Mouse (Mus musculus) right cerebral cortex, postnatal 10 days (tissue): ENCODE measurements around the gene Tlx1.

Experiments
- DNase-seq, 2 experiments: peaks; one replicate each; pipeline ENCODE4 v3.0.0; 2021; ENCODE audit warnings: low spot score in 2 of 2

Tlx1 gene

DNA sequence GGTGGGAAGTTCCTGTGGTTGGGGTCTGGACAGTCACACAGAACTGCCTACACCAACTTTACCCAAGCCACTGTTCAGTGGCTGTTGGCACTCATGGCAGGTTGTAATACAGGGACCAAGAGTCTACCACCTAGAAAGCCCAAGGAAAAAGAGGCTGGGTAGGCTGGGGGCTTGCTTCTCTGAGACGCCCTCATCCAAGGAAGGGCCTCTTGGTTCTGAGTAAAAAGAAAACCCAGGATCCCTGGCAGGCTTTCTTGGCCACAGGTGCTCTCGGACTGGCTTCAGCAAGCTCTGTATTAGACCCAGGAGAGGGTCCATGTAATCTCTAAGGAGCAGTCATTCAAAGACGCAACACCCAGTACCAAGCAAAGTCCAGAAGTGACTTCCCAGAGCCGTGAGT lies 7.7 kb downstream of the Tlx1 start:
- no peak for DNase-seq

DNA sequence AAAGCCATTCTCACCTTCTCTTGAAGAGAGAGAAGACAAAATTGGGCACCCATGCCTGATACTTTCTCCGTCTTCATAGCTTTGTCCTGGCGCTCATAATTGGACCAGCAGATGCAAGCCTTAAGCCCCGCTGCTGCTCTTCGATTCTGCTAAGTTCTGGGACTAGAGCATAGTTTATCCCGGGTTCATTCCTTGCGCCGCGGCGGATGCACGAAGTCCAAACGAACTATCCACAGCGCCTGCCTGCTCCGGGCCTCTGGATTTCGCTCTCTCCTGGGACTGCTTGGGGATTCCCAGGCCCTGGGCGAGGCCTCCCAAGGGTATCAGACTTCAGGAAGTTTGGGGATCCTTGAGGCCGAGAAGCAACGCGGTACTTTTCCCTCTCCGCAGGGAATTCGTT lies 8.4 kb downstream of the Tlx1 start:
- no peak for DNase-seq

DNA sequence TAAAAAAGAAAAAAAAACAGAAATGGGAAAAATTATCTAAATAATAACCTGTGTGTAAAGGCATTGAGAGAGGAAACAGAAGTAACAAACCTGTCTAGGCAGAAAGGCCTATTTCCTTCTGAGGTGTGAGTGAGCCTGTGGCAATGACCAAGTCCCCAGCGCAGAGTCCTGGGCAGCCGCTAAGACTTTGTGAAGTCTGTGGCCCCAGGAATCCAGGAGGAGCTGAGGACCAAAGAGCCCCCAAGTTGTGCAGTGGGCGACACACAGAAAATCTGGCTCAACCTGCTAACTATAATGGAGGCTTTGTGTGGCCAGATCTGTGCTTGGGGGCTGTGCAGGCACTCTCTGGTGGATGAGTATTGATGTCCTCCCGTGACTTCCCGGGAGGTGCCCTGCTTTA lies 9.0 kb downstream of the Tlx1 start:
- DNase-seq = no peak

DNA sequence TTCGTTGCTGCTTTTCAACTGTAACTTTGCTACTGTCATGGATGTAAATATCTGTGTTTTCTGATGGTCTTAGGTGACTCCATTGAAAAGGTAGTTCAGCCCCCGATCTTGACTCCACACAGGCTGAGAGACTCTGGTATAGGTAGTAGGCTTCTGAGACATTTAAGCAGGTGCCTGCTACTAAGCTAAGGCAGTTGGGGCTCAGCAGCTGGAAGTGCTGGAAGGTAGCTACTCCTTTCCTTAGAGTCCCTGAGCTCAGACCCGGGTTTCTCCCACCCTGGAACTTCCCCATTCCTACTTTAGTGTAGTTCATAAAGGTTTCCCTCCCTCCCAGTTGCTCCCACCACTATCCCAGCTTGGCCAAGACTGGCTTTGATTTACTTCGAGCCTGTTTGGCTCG lies 9.5 kb downstream of the Tlx1 start:
- DNase-seq = no peak

DNA sequence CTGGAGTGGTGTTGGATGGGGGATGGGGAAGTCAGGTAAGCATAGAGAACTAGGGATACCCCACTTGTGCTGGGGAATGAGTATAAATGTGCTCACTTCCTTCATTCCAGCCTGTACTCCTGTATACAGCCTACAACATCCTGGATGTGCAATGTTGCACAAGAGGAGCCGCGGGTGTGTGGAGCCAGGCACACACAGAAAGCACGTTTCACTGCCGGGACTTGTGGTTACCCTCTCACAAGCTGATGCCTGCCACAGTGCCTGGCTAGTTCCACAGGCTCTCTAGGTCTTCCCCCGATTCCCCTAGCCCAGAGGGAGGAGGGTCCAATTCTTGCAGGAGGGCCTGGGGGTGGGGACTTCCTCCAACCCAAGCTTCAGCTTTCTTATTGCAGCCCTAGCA lies 10.0 kb downstream of the Tlx1 start:
- DNase-seq = no peak

DNA sequence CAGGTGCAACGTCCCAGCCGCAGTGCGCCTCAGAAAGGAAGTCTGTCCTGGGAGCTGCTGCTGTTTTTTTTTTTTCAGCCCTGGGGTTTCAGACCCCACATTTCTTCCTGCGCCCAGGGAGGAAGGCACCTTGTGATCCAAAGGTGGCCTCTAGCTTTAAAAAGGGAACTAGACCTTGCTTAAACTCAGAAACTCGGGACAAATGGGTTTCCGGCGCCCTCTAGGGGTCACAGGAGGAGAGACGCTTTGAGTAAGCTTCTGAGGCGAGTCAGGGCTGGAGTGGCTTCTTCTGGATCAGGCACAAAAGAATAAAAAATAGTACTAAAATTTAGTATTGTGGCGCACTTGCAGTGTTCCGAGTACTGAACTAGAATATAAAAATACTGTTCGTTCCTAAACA lies 10.6 kb downstream of the Tlx1 start:
- peak; percentile 56 to 72 for DNase-seq

DNA sequence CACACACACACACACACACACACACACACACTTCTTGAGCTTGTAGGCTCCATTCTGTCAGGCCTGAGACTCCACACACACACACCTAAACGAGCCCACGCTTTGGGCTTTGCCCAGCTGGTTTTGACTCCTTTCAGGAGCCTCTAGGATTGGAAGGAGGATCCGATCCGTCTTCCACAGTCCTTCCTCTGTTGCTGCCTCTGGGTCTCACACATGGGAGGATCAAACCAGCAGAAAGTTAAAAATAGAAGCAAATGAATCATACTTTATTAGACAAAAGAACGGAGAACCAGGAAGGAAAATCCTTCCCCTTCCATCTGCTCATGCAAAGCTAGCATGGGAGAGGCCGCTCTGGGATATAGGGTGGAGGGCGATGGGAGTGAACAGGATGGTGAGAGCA lies 11.7 kb downstream of the Tlx1 start:
- no peak for DNase-seq

DNA sequence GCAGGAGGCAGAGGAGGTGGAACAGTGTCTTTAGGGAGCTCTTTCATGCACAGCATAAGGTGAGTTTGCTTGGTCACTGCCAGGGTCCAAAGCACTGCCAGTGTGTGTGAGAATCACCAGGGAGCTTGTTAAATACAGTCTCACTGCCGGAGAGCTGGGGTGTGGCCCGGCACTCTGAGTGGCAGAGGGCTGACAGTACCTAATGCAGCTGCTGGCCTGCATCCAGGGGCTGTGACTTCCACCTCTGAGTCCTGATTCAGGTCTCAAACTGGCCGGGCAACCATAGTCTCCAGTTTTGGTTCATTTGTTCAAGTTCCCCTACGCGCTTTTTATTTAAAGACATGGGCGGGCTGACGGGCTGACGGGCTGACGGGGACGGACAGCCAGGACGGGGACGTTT lies 12.4 kb downstream of the Tlx1 start:
- no peak for DNase-seq

DNA sequence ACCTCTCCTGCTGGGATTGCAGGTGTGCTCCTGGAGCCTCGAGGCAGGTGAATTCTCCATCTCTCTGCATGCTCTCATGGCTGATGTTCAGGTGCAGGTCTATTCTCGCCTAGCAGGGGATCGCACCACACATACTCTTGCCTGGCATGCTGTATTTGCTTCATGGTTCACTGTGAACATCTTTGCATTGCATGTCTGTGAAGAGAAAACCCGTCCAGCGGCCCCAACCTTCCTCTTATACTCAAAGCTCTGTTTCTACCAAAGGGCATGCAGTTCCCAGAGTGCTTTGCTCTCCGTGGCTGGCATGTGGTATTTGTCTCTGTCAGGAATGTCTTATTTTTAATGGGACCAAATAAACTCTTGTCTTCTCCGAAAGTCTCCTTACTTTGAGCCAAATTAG lies 20.0 kb downstream of the Tlx1 start:
- peak in 1 of 2 experiments; percentile 8 for DNase-seq

DNA sequence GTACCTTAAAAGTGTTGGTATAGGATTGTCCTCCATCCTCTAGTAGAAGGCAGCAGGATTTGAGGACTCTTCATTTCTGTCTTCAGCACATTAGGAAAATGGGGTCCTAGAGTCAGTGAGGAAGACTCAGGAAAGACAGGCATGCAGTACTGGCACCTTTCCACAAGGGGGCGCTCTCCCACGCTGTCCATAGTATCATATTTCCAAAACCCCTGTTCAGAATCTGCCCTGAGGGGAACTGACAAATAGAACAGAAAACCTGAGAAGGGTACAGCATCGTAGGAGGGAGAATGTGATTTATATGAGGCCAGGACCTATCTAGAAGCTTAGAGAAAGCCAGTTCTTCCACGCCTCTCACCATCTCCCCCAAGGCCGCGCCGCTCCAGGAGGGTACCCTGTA lies 24.3 kb downstream of the Tlx1 start:
- peak in 1 of 2 experiments; percentile 8 for DNase-seq

DNA sequence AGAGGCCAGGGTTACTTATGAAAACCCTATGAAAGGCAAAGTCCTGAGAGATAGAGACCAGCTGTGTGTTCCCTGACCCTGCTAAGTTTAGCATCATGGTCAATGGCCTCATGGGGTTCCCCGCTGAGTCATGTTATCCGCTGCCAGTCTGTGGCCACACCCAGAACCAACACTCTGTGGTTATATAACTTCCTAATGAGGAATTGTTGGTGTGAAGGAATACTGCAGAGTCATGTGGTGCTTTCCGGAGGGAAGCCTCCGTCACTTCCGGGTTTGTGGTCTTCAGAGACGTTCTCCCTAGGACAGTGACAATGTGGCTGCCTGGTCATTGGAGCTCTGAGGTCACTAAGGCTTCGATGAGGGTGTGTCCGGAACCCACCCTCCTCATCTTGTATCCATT lies 25.8 kb downstream of the Tlx1 start:
- no peak for DNase-seq

DNA sequence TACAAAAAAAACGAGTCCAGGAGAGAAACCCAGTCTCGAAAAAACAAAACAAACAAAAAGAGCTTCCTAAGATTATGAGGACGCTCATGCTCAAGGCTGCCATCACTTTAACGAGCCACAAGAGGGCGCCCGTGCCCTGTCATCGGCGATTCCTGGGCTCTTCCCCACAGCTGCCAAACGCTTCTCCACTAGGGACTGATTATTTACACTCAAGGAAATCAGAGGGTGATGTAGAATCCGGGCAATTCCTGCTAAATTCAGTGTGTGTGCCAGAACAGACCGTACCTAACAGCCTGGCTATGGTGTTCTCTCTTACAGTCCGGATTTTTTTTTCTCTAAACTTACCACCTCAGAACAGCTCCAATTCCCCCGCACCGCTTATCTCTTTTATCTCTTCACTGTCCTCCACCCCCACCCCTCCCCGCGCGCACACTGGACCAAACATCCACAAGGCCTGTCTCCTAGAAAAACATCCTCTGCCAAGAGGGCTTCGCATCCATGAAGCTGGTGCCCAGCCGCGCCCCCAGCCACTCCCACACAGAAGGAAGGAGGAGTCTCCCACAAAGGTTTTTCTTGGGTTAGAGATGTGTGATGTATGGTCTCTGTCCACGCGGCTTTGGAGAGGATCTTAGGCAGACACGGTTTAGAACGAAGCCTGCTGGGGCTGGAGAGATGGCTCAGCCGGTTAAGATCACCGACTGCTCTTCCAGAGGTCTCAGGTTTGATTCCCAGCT lies 26.7 kb downstream of the Tlx1 start:
- peak; percentile 76 to 82 for DNase-seq

DNA sequence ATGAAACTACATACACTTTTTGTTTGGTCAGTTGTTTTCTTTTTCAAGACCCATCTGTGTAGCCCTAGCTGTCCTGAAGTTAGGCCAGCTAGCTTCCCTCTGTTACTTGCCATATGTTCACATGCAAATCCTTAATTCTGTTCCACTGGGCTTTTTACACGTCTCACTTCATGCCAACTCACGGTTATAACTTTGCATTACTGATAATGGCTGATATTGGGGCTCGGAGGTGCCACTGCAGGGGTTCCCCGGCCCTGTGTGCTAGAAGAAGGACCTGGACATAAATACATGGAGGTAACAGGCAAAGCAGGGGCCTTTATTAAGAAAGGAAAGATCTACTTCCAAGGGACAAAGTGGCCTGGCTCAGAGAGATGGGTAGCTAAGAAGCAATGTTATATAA lies 29.0 kb downstream of the Tlx1 start:
- DNase-seq = no peak

DNA sequence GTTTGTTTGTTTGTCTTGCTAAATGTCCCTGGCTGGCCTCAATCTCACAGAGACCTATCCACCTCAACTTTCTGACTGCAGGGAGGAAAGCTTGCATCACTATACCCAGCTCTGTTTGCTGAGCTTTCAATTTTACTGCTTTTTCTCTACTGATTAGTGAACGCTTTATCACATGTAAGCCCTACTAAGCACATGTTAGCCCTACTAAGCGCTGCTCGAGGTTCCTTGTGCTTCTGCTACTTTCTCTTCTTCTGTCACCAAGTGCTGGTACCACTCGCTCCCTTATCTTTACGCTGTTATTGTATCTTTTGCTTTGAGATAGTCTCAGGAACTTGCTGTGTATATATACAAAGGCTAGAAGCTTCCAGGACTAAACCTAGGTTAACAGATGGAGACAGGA lies 30.0 kb downstream of the Tlx1 start:
- DNase-seq = peak in 1 of 2 experiments; percentile 5

DNA sequence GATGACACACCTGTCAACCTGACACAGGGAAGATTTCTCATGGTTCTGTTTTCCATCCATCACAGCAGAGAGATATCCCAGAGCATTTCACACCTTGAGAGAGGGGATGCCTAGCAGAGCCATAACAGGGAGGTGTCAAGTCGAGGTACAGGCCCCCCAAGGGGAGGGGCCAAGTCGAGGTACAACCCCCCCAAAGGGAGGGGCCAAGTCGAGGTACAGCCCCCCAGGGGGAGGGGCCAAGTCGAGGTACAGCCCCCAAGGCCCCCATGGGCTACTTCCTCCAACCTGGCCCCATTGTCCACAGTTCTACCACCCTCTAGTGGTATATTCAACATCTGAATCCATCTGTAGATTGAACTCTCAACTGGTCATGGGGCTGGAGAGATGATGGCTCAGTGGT lies 44.2 kb downstream of the Tlx1 start:
- peak in 1 of 2 experiments; percentile 5 for DNase-seq

DNA sequence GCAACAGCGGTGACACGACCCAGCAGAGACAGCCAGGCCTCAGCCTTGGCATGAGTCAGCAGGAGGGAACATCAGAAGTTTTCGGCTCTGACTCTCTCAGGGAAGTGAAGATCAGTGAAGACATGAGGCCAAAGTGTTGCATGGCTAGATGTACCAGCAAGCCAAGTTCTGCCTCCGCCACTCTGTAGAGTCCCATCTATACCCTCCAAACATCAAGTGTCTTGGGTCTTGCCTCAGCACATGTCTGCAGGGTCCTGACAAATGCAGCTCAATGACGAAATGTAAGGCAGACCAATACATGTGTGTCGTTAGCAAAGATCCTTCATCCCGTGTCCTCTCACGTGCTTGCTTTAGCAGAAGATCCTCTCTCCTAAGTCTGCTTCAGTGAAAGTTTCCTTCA lies 46.5 kb downstream of the Tlx1 start:
- DNase-seq = peak in 1 of 2 experiments; percentile 10

DNA sequence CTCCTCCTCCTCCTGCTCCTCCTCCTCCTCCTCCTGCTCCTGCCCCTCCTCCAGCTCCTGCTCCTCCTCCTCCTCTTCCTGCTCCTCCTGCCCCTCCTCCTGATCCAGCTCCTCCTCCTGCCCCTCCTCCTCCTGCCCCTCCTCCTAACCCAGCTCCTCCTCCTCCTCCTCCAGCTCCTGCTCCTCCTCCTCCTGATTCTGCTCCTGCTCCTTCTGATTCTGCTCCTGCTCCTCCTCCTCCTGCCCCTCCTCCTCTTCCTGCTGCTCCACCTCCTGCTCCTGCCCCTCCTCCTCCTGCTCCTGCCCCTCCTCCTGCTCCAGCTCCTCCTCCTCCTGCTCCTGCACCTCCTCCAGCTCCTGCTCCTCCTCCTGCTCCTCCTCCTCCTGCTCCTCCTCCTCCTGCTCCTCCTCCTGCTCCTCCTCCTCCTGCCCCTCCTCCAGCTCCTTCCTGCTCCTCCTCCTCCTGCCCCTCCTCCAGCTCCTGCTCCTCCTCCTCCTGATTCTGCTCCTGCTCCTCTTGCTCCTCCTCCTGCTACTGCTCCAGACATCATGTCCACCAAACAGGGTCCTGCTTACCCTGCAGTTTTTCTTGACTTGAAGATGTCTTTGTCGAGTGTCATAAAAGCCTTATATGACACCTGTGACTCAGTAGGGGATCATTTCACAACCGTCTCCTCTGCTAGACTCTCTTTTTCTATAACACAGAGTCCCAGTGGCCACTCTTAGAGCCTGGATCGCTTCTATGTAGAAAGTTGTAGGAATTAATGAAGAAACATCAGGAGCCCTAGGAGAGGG lies 55.0 kb downstream of the Tlx1 start:
- peak in 1 of 2 experiments; percentile 13 for DNase-seq
